Mouse (Mus musculus) limb, embryonic 15.5 days (tissue): ENCODE measurements around the gene Mdh1. TPM values are rescaled to one million over a fixed set of nuclear protein-coding genes. Genes with fewer than 3 reads are reported as not detected.

Experiments used
- ATAC-seq: fragments of 200-750 bp; cut with Nextera tagmentation; 2 replicates; pipeline ENCODE4 v1.8.0; 2017; ENCODE audit warnings: low read depth, moderate TSS enrichment; ENCODE audit not compliant: insufficient number of reproducible peaks, low FRiP score, low TSS enrichment
- H3K27ac ChIP-seq: fragments of 300-500 bp; sonication (generic); 2 replicates; pipeline ENCODE4 v1.5.1; 2015; ENCODE audit warnings: moderate library complexity, mild to moderate bottlenecking, inconsistent platforms
- H3K27me3 ChIP-seq: fragments of 300-500 bp; sonication (generic); 2 replicates; pipeline ENCODE4 v1.6.1; 2015; ENCODE audit warnings: inconsistent platforms
- H3K36me3 ChIP-seq: fragments of 300-500 bp; sonication (generic); 2 replicates; pipeline ENCODE4 v1.6.1; 2015; ENCODE audit warnings: inconsistent platforms
- H3K4me1 ChIP-seq: fragments of 300-500 bp; sonication (generic); 2 replicates; pipeline ENCODE4 v1.6.1; 2015; ENCODE audit warnings: inconsistent platforms
- H3K4me2 ChIP-seq: fragments of 300-500 bp; sonication (generic); 2 replicates; pipeline ENCODE4 v1.6.1; 2015; ENCODE audit warnings: mild to moderate bottlenecking, inconsistent platforms
- H3K4me3 ChIP-seq: fragments of 300-500 bp; sonication (generic); 2 replicates; pipeline ENCODE4 v1.5.1; 2015; ENCODE audit warnings: mild to moderate bottlenecking, inconsistent platforms
- H3K9ac ChIP-seq: fragments of 300-500 bp; sonication (generic); 2 replicates; pipeline ENCODE4 v1.6.1; 2015; ENCODE audit warnings: inconsistent platforms
- H3K9me3 ChIP-seq: fragments of 300-500 bp; sonication (generic); 2 replicates; pipeline ENCODE4 v1.6.1; 2016; ENCODE audit warnings: inconsistent platforms
- WGBS: fragments of 180-500 bp; shearing (Covaris S2); methylation state at CpG from one replicate; pipeline ENCODE4 v1.1.7; 2015; 5-methylcytosine and 5-hydroxymethylcytosine counted together
- polyA plus RNA-seq: library from polyadenylated mRNA; unstranded; fragments of >200 nt; fragmentation: Nextera tagmentation; extraction: Ambion mirVana; gene quantifications from 2 replicates; pipeline ENCODE4 v1.2.1, GENCODE M21; 2015

Mdh1 gene
- polyA plus RNA-seq, 1 experiment from 2014 or later: 375 TPM

DNA sequence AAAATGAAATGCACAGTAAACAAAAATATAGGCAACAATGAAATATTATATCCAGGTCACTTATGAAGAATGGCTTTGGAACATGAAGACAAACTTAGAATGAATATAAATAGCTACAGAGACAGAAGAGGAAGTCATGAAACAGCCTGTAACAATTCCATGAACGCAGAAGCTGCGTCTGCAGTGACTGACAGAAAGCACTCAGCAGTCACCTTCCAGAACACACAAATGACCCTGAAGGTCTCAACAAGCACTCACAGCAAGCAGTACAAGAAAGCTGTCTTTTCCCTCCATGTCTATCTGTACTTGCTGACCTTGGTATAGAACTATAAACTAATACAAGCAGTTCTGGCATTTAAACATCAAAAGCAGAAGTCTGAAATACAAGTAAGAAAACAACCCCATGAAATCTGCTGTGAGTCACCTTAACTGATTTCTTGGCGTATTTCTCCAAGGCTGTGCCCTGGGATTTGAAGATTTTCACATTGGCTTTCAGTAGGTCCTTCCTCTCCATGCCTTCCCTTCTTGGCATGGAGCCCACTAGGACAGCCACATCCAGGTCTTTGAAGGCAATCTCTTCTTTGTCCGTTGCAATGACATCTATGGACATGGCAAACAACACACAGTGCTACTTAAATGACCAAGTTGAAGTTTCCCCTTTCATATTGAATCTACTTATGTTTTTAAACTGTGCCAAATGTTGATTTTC, 8.4 kb downstream of the Mdh1 start:
- ATAC-seq: no peak
- H3K4me2 ChIP-seq: no peak overlapping the region
- H3K27ac ChIP-seq: no peak overlapping the region
- no peaks in the 10 kb centered on the region for H3K9me3 ChIP-seq
- peaks cover 45% of the 10 kb centered on the region for H3K36me3 ChIP-seq
- no peaks in the 10 kb centered on the region for H3K27me3 ChIP-seq
- H3K4me1 ChIP-seq: no peaks in the 10 kb centered on the region; the same call in 1 of the 2 replicates
- H3K4me3 ChIP-seq: no peak overlapping the region
- no peak overlapping the region for H3K9ac ChIP-seq
- 78% methylated on average over 4 of the region's 4 CpGs for WGBS

DNA sequence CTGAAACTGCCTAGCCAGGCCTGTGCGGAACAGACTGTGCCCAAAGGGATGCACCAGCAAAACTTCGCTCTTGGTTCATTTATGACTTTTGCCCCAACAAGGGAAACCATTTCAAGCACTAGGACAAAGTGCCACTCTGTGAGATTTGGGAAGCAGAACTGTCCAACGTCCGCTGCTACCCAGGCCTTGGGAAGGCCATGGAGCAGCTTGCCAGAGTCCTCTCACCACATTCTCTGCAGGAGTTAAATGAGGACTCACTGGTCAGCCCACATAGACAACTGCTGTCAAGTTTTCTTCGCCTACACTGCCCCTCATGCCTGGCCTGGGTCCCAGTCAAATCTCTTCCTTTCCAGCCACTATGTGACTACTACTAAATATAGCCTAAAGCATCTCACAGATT, 10.8 kb downstream of the Mdh1 start:
- no peak for ATAC-seq
- Histone ChIP-seq H3K9me3 (no peaks in the 10 kb centered on the region), H3K4me1 (no peaks in the 10 kb centered on the region), H3K9ac (no peak overlapping the region), H3K4me3 (no peak overlapping the region), H3K36me3 (peaks cover 61% of the 10 kb centered on the region), H3K27me3 (no peaks in the 10 kb centered on the region), H3K27ac (no peak overlapping the region), H3K4me2 (no peak overlapping the region)
- 84% methylated on average over 5 of the region's 5 CpGs for WGBS

DNA sequence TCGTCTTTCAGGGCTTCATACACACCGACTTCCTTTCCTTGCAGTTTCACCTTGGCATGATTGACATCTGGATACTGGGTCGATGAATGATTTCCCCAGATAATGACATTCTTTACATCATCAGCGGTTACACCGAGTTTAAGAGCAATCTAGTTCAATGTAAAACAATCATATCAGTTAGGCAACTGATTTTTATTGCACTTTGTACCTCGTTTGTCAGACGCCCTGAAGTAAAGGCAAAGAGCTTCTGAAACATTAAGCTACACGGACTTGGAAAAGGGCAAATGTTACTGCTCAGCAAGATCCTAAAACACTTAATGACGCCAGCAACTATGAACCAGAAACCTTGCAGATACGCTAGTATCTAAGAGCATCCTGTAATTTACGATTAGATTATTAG, 12.4 kb downstream of the Mdh1 start:
- Histone ChIP-seq H3K4me1 (no peaks in the 10 kb centered on the region), H3K36me3 (peaks cover 47% of the 10 kb centered on the region), H3K9ac (no peak overlapping the region), H3K27me3 (no peaks in the 10 kb centered on the region), H3K27ac (no peak overlapping the region), H3K4me3 (no peak overlapping the region), H3K4me2 (no peak overlapping the region), H3K9me3 (no peaks in the 10 kb centered on the region)
- ATAC-seq: no peak
- 73% methylated on average over 11 of the region's 11 CpGs for WGBS

DNA sequence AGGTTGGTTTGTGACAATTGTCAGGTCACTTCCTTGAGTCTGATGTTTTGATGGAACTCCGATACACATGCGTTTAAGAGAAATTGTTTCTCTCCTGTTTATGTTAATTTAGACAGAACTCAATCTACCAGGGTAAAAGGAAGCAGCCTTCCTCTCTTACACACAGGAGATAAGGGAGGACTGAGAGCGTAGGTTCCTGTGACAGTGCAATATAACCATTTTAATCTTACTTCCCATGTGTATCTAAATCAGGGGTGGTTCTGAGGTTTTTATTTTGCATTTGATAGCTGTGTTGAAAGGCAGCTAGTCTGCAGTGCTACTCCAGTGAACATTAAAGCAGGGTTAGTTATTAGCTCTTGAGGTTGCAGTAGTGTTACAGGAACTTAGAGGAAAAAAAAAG, 20.1 kb downstream of the Mdh1 start:
- Histone ChIP-seq H3K9me3 (no peaks in the 10 kb centered on the region), H3K4me2 (no peak overlapping the region), H3K27me3 (no peaks in the 10 kb centered on the region), H3K4me1 (no peaks in the 10 kb centered on the region), H3K27ac (no peak overlapping the region), H3K4me3 (no peak overlapping the region), H3K36me3 (0 out of 2 replicates have a peak, but pooled peaks cover 3% of the 10 kb centered on the region), H3K9ac (no peak overlapping the region)
- no peak for ATAC-seq
- WGBS: 79% methylated on average over 3 of the region's 3 CpGs

DNA sequence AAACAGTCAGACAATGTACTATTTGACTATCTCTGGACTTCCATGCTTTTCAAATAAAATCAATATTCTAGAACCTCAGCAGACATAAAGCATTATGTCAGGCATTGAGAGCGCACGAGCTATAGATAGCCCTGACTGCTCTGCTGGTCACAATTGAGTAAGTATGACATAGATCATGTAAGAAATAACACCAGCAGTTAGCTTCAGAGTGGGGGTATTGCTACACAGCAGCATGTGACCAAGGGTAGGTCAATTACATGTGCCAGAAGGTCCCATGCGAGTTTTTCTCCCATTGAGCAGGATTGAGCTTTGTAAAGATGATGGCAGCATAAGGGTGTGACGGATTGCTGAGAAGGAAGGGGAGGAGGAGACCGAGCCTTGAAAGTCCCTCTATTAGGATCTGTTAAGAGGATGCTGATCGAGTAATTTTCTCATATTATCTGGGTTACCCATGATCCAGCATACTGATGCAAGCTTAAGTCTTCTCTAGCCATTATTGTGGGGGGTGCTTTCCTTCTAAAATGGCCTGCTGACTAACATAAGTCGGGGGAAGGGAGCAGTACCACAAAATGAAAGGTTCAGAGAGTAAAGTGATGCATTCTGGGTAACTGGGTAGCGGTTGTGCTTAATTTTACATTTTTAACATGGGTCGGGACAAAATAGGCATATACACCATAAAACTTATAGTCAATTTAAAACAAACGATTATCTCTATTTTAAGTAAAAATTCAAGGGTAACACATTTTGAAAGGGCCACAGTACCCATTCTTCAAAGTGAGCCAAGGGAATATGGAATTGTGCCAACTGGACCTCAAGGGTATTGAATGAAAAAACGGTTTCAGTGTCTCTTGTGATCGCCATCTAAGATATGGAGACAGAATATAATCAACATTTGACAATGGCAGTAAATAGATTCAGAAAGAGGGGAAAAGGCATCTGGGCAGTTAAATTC, 21.7 kb downstream of the Mdh1 start:
- no peak for ATAC-seq
- 79% methylated on average over 12 of the region's 12 CpGs for WGBS
- Histone ChIP-seq H3K9me3 (no peaks in the 10 kb centered on the region), H3K4me1 (no peaks in the 10 kb centered on the region), H3K4me3 (no peak overlapping the region), H3K27me3 (no peaks in the 10 kb centered on the region), H3K36me3 (no peaks in the 10 kb centered on the region), H3K9ac (no peak overlapping the region), H3K4me2 (no peak overlapping the region), H3K27ac (no peak overlapping the region)

DNA sequence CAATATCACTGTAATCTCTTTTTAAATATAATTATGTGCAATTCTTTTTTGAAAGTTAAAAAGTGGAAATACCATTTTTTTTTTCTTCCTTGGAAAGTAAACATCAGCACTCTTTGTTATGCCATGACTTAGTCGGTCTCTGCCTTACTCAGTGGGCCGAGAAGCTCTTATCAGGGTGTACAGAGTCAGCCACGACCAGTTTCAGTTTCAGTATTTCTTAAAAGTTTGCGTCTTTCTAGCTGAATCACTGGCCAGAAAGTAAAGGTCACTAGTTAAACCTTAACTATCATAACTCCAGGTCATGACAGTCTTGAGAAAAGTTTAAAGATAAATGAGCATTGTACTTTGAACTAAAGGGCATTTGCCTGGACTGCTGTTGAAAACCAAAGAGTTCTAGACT, 22.4 kb downstream of the Mdh1 start:
- Histone ChIP-seq H3K4me3 (no peak overlapping the region), H3K27ac (no peak overlapping the region), H3K4me1 (no peaks in the 10 kb centered on the region), H3K9ac (no peak overlapping the region), H3K9me3 (no peaks in the 10 kb centered on the region), H3K4me2 (no peak overlapping the region), H3K36me3 (no peaks in the 10 kb centered on the region), H3K27me3 (no peaks in the 10 kb centered on the region)
- ATAC-seq: no peak
- 81% methylated on average over 4 of the region's 4 CpGs for WGBS

DNA sequence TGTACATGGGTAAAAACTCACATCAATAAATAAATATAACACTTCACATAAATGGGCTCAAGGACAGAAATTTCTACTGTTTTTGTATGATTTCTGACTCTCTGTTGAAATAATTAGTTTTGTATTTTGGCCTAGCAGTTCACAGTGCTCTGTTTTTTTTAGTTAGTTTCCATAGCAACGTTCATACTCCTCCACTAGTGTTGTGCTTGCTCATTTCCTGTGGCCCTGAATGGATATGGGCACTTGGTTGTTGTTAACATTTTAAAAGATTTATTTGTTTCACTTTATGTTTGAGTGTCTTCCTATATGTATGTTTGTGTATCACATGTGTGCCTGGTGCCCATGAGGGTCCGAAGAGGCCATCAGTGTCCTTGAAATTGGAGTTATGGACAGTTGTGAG, 23.1 kb downstream of the Mdh1 start:
- Histone ChIP-seq H3K4me2 (no peak overlapping the region), H3K4me3 (no peak overlapping the region), H3K27me3 (no peaks in the 10 kb centered on the region), H3K27ac (no peak overlapping the region), H3K9ac (no peak overlapping the region), H3K36me3 (no peaks in the 10 kb centered on the region), H3K4me1 (no peaks in the 10 kb centered on the region), H3K9me3 (no peaks in the 10 kb centered on the region)
- 87% methylated on average over 2 of the region's 2 CpGs for WGBS
- ATAC-seq: no peak

DNA sequence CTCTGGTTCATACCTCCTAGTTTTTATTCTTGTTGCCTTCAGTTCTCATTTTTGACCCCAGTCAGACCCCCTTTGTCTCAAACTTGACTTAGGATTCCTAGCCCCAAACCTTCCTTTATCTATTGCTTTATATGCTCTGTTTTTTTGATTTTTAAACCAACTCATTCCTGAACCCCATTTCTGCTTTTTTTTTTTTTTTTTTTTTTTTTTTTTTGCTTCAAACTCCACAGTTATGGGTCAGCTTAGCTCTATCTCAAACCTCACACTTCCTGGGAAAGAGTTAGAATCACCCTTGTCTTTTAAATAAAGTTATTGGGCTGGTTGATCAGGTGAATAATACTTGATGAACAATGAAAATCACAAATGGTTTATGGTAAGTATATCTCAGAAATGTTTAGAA, 24.6 kb downstream of the Mdh1 start:
- ATAC-seq: no peak
- H3K4me2 ChIP-seq: no peak overlapping the region
- H3K27me3 ChIP-seq: no peaks in the 10 kb centered on the region
- no peaks in the 10 kb centered on the region for H3K36me3 ChIP-seq
- no peak overlapping the region for H3K4me3 ChIP-seq
- H3K9ac ChIP-seq: no peak overlapping the region
- no peaks in the 10 kb centered on the region for H3K4me1 ChIP-seq
- no peaks in the 10 kb centered on the region for H3K9me3 ChIP-seq
- H3K27ac ChIP-seq: no peak overlapping the region

DNA sequence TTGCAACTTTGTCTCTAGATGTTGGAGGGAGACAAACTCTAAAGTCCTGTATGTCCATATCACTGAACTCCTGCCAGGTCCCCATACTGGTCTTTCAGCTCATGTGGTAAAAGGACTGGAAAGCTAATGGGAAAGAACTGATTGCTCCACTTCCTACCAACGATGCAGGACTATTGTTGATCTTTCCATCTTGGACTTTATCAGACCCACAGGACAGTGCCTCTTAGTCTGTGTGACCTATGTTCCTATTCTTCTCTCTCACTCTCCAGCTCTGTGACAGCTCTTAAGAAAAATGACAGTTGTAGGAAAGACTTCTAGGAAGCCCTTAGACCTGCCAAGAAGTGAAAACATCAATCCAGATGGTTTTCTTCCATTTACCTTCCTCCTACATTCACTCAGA, 25.5 kb downstream of the Mdh1 start:
- H3K4me3 ChIP-seq: no peak overlapping the region
- H3K27ac ChIP-seq: no peak overlapping the region
- no peaks in the 10 kb centered on the region for H3K27me3 ChIP-seq
- ATAC-seq: no peak
- H3K36me3 ChIP-seq: no peaks in the 10 kb centered on the region
- no peaks in the 10 kb centered on the region for H3K9me3 ChIP-seq
- WGBS: 64% methylated on average over 1 of the region's 1 CpGs
- no peaks in the 10 kb centered on the region for H3K4me1 ChIP-seq
- H3K4me2 ChIP-seq: no peak overlapping the region
- no peak overlapping the region for H3K9ac ChIP-seq

DNA sequence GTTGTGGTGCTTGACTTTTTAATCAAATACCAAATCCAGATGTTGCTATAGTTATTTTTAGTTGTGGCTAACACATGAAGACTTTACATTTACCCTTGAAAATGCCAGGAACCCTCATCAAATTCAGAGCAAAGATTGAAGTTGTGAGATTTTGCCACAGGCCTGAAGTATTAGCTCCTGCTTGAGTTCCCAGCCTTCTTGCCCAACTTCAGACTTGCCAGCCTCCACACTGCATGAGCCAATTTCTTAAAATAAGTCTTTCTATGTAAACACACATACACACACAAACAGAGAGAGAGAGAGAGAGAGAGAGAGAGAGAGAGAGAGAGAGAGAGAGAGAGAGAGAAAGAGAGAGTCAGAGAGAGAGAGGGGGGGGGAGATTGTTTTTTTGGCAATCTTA, 26.2 kb downstream of the Mdh1 start:
- H3K27ac ChIP-seq: no peak overlapping the region

DNA sequence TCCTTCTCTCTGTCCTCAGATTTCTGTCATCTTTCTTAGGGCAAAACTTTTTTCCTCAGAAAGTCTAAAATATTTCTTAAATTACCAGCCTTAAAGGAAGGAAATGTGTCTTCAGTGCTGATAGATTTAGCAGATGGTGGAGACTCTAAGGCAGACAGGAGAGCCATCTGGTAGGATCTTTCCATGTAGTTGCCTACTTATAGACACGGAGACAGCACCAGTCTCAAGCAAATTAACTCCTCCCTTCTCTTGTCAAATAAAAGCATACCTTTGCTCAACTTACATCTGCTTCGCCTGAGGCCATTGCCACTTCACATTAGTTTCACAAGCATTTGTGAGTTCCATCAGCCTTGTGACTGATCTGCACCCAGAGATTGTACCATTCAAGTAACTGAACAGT, 27.1 kb downstream of the Mdh1 start:
- no peak for ATAC-seq
- Histone ChIP-seq H3K36me3 (no peaks in the 10 kb centered on the region), H3K9me3 (no peaks in the 10 kb centered on the region), H3K4me1 (no peaks in the 10 kb centered on the region), H3K27ac (no peak overlapping the region), H3K4me2 (no peak overlapping the region), H3K27me3 (no peaks in the 10 kb centered on the region), H3K4me3 (no peak overlapping the region), H3K9ac (no peak overlapping the region)
- 28% methylated on average over 2 of the region's 2 CpGs for WGBS

More for the DNA sequence above, 26.2 kb downstream of the Mdh1 start:
- no peak overlapping the region for H3K4me2 ChIP-seq
- H3K4me1 ChIP-seq: no peaks in the 10 kb centered on the region
- H3K9me3 ChIP-seq: no peaks in the 10 kb centered on the region
- no peaks in the 10 kb centered on the region for H3K27me3 ChIP-seq
- ATAC-seq: no peak
- no peak overlapping the region for H3K9ac ChIP-seq
- H3K36me3 ChIP-seq: no peaks in the 10 kb centered on the region
- H3K4me3 ChIP-seq: no peak overlapping the region

DNA sequence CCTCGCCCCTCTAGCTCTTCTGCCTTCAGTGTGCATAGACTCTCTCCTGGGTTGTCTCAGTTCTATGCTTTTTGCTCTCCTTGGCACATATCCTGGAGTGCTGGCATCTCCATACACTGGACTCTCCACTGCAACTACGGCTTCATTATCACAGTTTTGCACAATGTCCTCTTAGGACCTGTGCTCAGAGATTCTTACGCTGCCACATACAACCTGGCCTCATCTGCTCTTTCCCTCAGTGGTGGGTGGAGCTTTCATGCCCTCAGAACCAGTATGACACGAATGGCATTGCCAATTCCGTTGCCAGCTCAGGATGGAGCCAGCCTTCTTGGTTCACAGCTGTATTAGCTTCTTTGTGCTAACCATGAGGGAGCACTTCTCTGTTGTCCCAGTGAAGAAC, 29.4 kb downstream of the Mdh1 start:
- Histone ChIP-seq H3K27ac (no peak overlapping the region), H3K4me1 (no peaks in the 10 kb centered on the region), H3K4me2 (no peak overlapping the region), H3K9me3 (no peaks in the 10 kb centered on the region), H3K27me3 (no peaks in the 10 kb centered on the region), H3K9ac (no peak overlapping the region), H3K36me3 (no peaks in the 10 kb centered on the region), H3K4me3 (no peak overlapping the region)
- no peak for ATAC-seq
- 81% methylated on average over 5 of the region's 5 CpGs for WGBS
